Mouse (Mus musculus) E14TG2a.4 (cell line): Measurements from ENCODE around the gene Ilk.

Experiments used
- H3K27me3 ChIP-seq: 2 replicates; pipeline ENCODE4 v1.6.1; 2014; ENCODE audit warnings: low read length, control low read depth; ENCODE audit not compliant: insufficient read depth
- H3K36me3 ChIP-seq: 2 replicates; pipeline ENCODE4 v1.6.1; 2014; ENCODE audit warnings: low read length, control low read depth; ENCODE audit not compliant: insufficient read depth
- H3K4me1 ChIP-seq: replicated peaks from 2 replicates; pipeline ENCODE4 v1.6.1; 2014; ENCODE audit warnings: low read depth, low read length, control low read depth
- H3K4me3 ChIP-seq: replicated peaks from 2 replicates; pipeline ENCODE4 v1.5.1; 2014; ENCODE audit warnings: mild to moderate bottlenecking, low read length
- H3K9me3 ChIP-seq: 2 replicates; pipeline ENCODE4 v1.6.1; 2014; ENCODE audit warnings: low read length, control low read depth
- CTCF ChIP-seq: conservative IDR thresholded peaks from 2 replicates; pipeline ENCODE4 v1.5.1; 2014; ENCODE audit warnings: low read length
- NANOG ChIP-seq: IDR thresholded peaks from 2 replicates; pipeline ENCODE4 v1.6.1; 2014; ENCODE audit warnings: borderline replicate concordance, low read length, mixed read lengths
- POU5F1 ChIP-seq: IDR thresholded peaks from 2 replicates; pipeline ENCODE4 v1.6.1; 2014; ENCODE audit warnings: low read length, borderline replicate concordance

The Ilk gene

DNA sequence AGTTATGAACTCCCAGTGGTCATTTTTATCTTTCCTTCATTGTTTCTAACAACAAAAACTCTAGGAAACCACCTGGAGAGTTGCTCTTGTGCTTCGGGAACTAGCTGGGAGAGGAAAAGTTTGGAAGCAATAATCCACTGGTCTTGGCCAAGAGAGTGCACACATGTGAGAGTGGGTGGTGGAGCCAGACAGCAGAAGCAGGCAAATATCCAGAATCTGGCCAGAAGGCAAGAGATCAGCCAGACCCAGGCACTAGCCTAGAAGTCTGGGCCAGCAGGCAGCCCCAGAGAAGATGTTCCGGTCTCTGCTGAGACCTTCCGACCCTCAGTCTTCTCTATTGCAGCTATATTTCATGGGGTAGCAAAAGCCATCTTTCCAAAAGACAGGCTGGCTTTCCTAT, 33.6 kb downstream of the Ilk start:
- Histone ChIP-seq H3K9me3 (no peaks in the 10 kb centered on the region), H3K27me3 (peaks cover 88% of the 10 kb centered on the region), H3K4me3 (no peak overlapping the region), H3K4me1 (peaks cover 5% of the 10 kb centered on the region; the same call in 1 of the 2 replicates), H3K36me3 (no peaks in the 10 kb centered on the region)
- TF ChIP-seq POU5F1 (no peak), NANOG (no peak), CTCF (no peak)

GRCm38 (mm10) chr7:105772331-105772730, 35.9 kb downstream of the Ilk start:
- Histone ChIP-seq H3K9me3 (no peaks in the 10 kb centered on the region), H3K4me1 (peaks cover 5% of the 10 kb centered on the region; the same call in 1 of the 2 replicates), H3K27me3 (peaks cover 70% of the 10 kb centered on the region), H3K36me3 (no peaks in the 10 kb centered on the region), H3K4me3 (no peak overlapping the region)
- no peak for TF ChIP-seq CTCF
- no peak for TF ChIP-seq NANOG
- no peak for TF ChIP-seq POU5F1

- Histone ChIP-seq H3K9me3 (no peaks in the 10 kb centered on the region), H3K36me3 (no peaks in the 10 kb centered on the region), H3K4me1 (peaks cover 5% of the 10 kb centered on the region; the same call in 1 of the 2 replicates), H3K4me3 (no peak overlapping the region), H3K27me3 (peaks cover 67% of the 10 kb centered on the region)
- TF ChIP-seq CTCF, result no peak
- TF ChIP-seq POU5F1, result no peak
- TF ChIP-seq NANOG, result no peak
Measured at GRCm38 (mm10) chr7:105773041-105773440, 36.6 kb downstream of the Ilk start.

GRCm38 (mm10) chr7:105774661-105775060, 38.3 kb downstream of the Ilk start:
- Histone ChIP-seq H3K27me3 (peaks cover 70% of the 10 kb centered on the region), H3K4me3 (no peak overlapping the region), H3K4me1 (peaks cover 5% of the 10 kb centered on the region; the same call in 1 of the 2 replicates), H3K36me3 (no peaks in the 10 kb centered on the region), H3K9me3 (no peaks in the 10 kb centered on the region)
- TF ChIP-seq NANOG, result no peak
- no peak for TF ChIP-seq POU5F1
- no peak for TF ChIP-seq CTCF

GRCm38 (mm10) chr7:105776026-105776425, 39.6 kb downstream of the Ilk start:
- H3K4me3 ChIP-seq, result no peak overlapping the region
- TF ChIP-seq CTCF (no peak), NANOG (no peak), POU5F1 (no peak)
- H3K4me1 ChIP-seq, result peaks cover 5% of the 10 kb centered on the region; the same call in 1 of the 2 replicates
- H3K27me3 ChIP-seq, result peaks cover 70% of the 10 kb centered on the region
- H3K9me3 ChIP-seq, result no peaks in the 10 kb centered on the region
- H3K36me3 ChIP-seq, result no peaks in the 10 kb centered on the region

DNA sequence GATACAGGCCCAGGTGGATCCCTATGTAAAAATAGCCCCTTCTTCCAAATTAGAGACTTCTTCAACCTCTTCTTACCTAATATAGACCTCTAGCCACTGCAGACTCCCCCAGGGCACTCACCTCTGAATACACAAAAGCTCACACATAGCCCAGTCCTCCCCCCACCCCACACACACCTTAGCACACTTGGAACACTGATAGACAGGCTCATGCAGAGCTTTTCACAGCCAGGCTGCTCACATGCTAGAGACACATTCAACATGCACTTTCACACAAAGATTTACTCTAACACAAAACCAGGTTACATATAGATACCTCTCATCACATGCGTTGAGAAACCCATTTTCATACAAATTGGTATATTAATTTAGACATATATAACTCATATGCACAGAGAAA, 40.9 kb downstream of the Ilk start:
- H3K27me3 ChIP-seq, result peaks cover 70% of the 10 kb centered on the region
- TF ChIP-seq POU5F1 (no peak), NANOG (no peak)
- H3K4me3 ChIP-seq, result no peak overlapping the region
- H3K9me3 ChIP-seq, result no peaks in the 10 kb centered on the region
- H3K36me3 ChIP-seq, result no peaks in the 10 kb centered on the region
- peaks cover 5% of the 10 kb centered on the region; the same call in 1 of the 2 replicates for H3K4me1 ChIP-seq

- TF ChIP-seq NANOG, result no peak
- no peak for TF ChIP-seq CTCF
- no peak for TF ChIP-seq POU5F1
- Histone ChIP-seq H3K27me3 (peaks cover 70% of the 10 kb centered on the region), H3K36me3 (no peaks in the 10 kb centered on the region), H3K4me3 (no peak overlapping the region), H3K4me1 (no peaks in the 10 kb centered on the region), H3K9me3 (no peaks in the 10 kb centered on the region)
Measured at GRCm38 (mm10) chr7:105777797-105778552, 41.6 kb downstream of the Ilk start.

GRCm38 (mm10) chr7:105778553-105779265, 42.3 kb downstream of the Ilk start:
- no peak for TF ChIP-seq POU5F1

More at GRCm38 (mm10) chr7:105778553-105779265, 42.3 kb downstream of the Ilk start:
- Histone ChIP-seq H3K4me3 (no peak overlapping the region), H3K4me1 (no peaks in the 10 kb centered on the region), H3K27me3 (peaks cover 71% of the 10 kb centered on the region), H3K9me3 (no peaks in the 10 kb centered on the region), H3K36me3 (no peaks in the 10 kb centered on the region)
